Mouse (Mus musculus) C2C12 (cell line): ENCODE results near the gene Akap7.
A peak's percentile ranks its signal among the peaks of the same experiment; 100 is the strongest.

Experiments used
- CEBPB ChIP-seq: IDR thresholded peaks from one replicate; pipeline ENCODE4 v1.6.1; 2011; ENCODE audit warnings: low read depth, mild to moderate bottlenecking, control low read depth, moderate library complexity
- CTCF ChIP-seq: IDR thresholded peaks from one replicate; pipeline ENCODE4 v1.5.1; 2011; ENCODE audit not compliant: control insufficient read depth, insufficient read depth, insufficient read length

DNA sequence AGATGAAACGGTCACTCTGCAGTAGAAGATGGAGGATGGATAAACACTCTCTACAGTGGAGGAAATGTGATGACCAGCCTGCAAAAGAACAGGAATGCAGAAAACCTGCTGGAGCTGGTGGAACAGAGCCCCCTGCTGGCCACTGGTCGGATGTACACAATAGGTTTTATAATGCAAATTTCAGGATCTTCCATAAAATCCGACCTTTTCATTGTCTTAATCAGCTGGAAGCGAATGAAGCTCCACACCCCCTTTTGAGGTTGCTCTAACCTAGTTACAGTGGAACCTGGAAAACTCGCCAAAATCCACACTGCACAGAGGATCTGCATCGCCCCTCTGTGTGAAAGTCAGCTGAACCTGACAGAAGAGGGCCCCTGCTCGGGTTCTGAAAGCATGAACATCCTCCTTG is 88.4 kb downstream of the Akap7 start:
- TF ChIP-seq CTCF, result peak; percentile 42
- no peak for TF ChIP-seq CEBPB
